Mouse (Mus musculus) frontal cortex, postnatal 14 days (tissue): Measurements from ENCODE around the gene Rgs6.

ENCODE experiments used
- DNase-seq, 2 experiments: peaks; one replicate each; pipeline ENCODE4 v3.0.0; 2022; ENCODE audit warnings: low spot score in 2 of 2

The Rgs6 gene

DNA sequence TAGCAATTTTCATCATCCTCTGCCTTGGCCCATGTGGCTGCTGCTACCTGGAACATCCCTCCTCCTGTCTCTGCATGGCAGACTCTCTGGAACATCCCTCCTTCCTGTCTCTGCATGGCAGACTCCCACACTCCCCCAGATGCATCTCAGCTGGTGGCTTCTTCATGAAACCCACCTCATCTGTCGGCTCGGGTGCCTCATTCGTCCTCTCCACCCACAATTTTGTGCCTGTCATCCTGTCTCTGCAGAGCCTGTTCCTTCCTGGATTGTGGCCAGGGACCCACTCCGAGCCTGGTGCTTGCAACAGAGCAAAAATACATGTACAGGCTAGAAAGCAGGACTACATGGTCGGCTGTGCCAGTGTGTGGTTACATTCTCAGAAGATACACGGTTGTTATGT, 168.7 kb downstream of the Rgs6 start:
- DNase-seq = peak; percentile 53 to 60

DNA sequence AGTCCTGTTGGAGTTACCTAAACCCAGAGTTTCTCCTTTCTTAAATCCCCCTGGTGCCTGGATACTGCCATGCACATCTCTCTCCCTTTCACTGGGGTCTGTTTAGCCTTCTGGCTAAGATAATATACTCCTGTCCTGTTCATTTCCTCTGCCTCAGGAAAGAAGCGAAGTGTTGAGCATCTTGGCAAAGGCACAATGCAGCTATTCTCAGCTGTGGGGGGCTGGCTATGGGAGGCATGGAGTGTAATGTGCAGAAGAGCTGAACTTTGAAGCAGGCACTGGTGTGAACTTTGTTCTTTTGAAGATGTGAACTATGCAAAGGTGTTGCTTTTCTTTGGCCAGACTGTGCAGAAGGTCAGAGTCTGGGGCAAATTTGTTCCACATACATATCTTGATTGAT, 169.3 kb downstream of the Rgs6 start:
- DNase-seq = no peak

DNA sequence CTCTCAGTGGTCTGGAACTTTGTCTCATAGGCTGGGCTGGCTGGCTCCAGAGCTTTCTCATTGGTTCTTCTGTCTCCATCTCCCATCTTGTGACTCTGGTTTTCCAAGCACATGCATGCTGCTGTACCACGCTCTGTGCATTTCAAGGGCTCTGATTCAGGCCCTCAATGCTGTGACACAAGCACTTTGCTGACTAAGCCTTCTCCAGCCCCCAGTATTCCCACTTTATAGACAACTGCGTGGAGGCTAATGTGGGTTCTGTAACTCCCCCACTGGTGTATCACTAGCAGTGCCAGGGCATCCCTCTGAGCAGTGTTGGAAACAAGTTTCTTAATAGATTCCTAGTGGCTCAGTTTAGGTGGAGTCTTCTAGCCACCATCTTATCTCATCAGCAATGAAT, 174.0 kb downstream of the Rgs6 start:
- no peak for DNase-seq

DNA sequence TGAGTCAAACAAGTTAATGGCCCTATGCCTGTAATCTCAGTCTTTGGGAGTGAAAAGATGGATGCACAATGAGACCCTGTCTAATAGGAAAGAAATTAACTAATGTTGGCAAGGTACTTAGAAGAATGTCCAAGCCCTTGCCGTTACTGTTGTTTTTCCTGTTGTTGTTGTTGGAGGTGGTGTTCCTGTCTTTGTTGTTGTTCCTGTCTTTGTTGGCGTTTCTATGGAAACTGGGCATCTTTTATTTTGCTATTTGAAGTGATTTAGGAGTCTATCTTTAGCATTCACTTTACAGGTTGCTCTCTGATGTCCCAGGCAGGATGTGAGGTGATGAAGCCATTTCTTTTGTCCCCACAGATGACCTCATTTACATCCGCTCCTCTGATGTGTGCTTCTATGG, 180.6 kb downstream of the Rgs6 start:
- DNase-seq = no peak

DNA sequence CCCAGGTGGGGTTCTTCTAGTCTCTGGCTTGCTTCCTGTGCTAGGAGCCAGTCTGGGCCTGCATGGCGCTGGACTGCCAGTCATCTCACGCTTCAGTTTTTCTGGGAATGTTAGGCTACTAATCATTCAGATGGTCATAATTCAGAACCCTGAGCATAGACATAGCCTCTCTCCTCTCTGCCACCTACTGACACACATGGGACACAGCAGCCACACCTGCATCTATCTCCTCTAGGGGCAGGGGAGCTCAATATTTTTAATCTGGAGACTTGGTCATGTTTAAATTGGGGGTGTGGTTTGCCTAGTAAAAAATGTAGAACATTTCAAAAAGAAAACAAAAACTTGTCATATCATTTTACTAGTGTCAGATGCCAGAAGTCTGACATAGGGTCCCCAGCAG, 184.1 kb downstream of the Rgs6 start:
- DNase-seq = no peak

DNA sequence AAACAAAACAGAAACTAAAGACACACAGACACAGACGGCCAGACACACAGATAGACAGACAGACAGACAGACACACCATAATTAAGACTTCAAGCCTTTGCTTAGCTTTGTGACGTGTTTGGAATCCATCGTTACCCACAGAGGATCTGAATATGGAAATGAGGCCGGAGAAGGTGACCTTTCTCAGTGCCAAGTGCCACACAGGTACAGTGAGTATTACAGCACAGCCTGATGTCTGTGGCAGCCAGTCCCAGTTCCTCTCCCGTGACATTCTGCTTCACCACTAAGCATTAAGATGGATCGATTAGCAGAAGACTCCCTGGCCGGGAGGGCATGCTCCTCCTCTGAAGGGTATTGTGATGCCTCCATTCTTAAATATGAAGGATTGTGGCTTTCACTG, 186.5 kb downstream of the Rgs6 start:
- DNase-seq = no peak

DNA sequence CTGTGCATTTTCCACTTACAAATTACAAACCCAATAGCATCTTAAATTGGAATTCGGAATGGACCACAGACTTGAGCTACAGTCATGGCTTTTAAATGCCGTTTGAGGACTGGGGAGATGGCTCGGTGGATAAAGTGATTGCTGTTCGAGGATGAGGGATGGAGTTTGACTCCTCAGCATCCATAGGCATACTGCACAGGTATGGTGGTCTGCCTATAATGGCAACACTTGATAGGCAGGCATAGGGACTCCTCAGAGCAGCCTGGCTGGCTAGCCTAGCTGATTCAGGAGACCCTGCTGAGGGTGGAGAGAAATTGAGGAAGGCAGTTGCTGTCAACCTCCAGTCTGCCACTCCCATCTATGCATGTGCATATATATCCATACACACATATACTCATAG, 188.6 kb downstream of the Rgs6 start:
- no peak for DNase-seq

DNA sequence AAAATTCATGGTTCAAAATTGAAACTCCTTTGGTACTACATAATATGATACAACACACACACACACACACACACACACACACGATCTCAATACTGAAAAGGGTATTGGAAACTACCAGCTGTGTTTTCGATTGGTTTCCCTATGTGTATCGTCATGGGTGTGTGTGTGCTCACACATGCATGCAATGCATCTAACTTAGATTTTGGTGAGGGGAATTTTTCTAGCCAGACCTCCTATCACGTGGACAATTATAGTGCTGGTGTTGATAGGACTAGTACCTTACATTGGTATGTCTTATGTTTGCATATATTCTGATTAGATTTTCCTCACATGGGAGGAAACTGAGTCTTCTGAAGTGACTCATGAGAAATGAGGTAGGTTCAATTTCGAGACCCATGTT, 192.8 kb downstream of the Rgs6 start:
- no peak for DNase-seq

DNA sequence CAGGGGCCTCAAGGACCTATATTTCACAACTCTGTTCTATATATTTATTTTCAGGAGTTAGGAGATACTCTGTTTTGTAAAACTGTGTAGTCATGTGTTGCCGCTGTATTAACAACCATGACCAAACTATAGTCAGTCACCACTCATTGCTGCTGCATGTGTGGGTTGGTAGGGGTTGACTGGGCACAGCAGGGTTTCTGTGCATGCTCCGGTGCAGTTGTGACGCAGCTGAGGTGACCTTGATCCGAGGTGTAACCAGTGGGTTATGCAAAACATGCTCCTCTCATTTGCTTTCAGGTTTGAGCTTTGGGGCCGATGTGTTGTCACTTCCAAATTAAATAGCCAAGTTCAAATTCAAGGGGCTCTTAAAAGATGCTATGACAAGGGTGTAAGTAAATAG, 193.3 kb downstream of the Rgs6 start:
- no peak for DNase-seq

DNA sequence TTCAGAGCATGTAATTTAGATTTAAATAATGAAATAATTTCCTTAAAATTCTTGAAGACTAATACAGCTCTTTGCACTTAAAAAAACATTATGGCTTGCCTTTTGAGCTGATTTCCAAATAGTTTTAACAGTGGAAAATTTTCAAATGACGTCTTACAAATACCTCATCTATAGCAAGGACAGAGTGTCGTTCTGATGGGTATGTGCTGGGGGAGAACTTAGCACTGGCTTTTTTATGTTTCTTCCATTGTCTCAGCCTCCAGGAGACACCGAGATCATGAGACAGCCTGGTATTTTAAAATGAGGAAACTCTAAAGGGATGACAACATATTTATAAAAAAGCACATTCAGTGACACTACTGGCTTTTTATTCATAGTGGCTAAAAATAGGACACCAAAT, 204.0 kb downstream of the Rgs6 start:
- DNase-seq = no peak

DNA sequence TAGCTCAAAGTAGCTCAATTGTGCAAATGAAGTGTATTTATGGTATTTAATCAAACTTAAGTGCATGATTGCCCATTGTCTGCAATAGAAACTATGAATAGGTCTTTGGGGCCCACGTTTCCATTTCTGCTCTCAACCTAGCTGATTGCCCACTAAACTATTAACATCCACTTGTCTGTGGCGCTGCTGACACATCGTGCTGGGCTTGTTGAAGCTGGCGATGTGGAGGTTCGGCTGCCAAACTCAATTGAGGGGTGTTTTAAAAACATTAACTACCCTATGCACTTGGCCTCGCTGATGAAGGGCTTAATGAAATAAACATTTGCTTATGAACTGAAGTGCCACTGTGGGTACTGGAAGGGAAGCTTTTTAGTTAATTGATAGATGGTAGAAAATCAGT, 211.8 kb downstream of the Rgs6 start:
- no peak for DNase-seq

DNA sequence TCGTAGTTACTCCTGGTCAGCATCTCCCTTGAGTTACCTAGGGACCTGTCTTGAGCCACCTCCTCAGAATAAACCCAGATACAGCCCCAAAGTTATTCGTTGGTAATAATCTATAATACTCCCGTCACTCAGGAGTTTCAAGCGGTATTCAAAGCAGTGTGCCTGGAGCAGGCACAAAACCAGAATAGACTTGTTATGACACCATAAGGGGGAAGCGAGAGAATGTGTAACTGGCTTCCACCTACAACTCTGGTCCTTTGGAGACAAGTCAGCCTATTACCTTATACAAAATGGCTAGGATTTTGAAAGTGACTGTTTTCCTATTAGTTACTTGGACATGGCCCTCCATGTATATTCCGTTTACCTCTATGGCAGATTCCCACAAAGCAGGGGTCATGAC, 213.6 kb downstream of the Rgs6 start:
- no peak for DNase-seq

DNA sequence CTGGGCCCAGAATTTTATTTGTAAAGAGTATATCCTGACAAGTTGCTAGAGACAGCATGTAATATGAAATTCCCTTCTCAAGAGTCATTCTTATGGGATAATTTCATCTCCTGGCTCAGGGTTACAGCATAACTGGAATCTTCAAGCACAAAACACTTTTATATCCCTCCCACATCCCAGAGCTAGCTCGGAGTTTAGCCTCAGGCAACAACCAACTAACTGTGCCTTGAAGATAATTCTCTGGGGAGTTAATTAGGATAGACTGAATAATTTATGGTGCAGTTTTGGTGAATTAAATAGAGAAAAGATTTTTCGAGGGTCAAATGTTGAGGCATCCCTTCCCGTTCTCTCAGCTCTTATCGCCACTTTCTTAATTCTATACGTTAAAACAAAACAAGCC, 214.6 kb downstream of the Rgs6 start:
- DNase-seq = no peak

DNA sequence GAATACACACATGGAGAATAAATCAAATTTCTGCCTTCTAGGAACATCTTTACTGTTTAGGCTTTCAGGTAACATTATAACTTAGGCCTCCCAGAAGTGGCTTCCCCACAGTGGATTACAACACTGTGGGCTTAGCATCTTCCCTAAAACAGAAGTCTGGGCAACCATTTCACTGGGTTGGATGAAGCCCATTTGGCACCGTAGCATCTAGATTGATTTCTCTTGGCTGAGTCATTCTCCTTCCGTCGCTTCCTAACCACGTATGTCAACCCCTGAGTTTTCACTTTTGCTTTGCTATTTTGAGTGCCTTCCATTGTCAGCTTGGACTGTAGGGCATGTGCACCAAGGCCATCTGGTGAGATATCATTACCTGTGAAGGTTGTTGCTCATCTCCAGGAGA, 217.1 kb downstream of the Rgs6 start:
- no peak for DNase-seq

DNA sequence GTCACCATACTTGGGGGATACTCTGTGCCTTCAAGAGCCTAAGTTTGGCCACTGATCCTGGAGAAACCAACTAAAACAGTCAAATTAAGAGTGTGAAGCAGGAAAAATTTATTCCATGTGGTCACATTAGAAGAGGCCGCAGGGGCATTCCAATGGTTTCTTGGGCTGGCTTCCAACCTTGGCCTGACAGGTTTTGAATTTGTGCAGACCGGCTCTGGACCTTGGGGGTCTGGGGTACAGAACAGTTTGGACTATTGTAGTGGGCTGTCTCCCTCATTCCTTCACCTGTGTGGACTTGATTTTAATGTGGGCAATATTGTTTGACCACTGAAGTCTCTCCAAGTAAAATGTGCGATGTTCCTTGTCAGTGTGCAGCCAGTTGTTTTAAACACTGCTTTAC, 222.5 kb downstream of the Rgs6 start:
- no peak for DNase-seq

DNA sequence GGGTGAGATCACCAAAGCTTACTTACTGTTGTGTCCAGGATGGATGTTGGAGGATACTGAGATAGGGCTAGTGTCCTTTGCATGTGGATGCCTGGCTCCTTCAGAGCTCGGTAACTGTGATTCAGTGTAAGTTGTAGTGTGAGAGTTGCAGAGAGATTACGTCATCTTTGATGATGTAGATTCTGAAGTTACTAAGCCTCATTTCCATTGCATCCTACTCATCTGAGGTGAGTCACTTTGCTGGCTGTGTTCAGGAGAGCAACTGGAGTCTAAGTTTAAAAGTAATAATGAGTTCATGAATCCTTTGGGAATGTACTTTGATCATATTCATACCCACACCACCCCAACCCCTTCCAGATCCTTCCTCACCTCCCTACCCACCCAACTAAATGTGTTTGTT, 227.9 kb downstream of the Rgs6 start:
- no peak for DNase-seq

DNA sequence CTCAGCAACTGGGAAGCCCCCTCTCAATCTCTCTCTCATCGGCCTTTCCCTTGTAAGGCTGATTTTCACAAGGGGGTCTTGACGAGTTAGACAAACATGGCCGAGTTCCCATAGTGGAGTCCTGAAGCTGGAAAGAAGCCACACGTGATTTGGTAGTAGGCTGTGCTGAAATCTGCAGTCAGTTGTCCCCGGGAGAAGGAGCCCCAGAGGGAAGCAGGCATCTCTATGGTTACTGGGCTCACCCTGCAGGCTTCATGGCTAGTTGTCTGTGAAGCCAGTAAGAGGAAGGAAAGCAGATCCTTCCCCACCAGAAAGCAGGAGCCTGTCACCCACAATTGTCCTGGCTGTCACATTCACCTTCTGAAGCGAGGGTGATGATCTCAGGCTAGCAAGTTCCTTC, 231.2 kb downstream of the Rgs6 start:
- DNase-seq = no peak

DNA sequence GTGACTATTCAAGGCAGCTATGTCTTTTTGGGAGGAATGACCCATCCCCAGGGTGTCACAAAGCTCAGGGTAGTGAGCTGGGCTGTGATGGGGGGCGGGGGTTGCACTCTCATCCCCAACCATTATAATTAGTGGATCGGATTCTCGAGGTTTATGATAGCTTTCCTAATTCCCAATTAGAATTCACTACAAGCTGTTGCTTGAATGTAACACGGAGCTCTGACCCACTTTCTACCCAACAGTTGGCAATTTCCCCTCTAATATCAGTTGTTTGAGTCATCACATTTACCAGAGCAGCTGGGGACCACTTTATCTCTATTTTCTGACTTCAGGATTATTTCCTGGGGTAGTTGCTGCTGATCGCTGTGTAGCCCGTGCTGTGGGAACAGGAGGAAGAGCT, 231.9 kb downstream of the Rgs6 start:
- DNase-seq = no peak

DNA sequence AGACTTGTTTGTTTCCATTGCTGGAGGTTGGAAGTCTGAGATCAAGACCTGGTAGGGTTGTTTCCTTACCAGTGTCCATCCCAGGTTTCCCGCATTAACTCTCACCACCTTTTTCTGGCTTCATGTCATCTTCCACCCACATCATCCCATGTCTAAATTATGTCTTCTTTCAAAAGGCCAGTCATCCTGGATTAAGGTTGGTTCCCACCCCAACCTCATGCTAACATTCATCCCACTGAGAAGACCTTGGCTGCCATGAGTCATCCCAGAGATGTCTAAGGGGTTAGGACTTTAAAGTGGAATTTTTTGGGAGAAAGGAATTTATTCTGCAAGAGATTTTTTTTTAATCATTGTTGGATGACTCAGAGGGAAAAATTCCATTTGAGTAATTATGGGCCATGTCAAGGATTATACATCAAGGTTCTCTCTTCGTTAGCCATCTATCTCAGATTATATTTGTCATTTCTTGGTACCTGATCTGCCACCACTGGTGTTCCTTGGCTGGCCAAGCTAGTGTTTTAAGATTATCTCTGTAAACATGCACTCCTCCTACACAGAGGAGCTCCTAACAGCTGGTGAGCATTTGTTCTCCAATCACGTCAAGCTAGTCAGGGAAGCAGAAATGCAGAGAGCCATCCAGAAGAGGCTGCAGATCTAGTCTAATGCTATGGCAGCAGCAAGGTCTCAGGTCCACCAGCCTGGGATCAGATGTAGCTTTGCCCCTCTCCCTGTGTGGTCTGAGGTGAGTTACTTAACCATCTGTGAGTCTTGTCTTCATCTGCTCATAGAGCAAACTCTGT, 234.9 kb downstream of the Rgs6 start:
- no peak for DNase-seq

DNA sequence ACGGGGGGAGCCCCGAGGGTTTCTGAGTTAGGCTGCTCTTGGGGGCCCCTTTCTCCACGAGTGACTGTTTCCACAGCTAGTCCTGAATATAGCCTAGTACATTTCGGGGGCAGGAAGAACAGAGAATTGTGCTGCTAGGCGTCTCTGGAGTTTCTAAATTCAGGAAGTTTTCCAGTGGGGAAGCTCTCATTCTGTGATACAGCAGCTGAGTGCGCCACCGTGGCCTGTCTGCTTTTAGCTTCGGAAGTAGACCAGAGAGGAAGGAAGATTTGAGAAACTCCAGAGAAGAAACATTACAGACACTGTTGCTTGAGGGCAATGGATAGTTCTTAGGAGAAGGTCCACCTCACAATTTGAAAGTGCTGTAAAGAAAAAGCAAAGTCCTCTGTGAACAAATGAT, 242.2 kb downstream of the Rgs6 start:
- DNase-seq = no peak

DNA sequence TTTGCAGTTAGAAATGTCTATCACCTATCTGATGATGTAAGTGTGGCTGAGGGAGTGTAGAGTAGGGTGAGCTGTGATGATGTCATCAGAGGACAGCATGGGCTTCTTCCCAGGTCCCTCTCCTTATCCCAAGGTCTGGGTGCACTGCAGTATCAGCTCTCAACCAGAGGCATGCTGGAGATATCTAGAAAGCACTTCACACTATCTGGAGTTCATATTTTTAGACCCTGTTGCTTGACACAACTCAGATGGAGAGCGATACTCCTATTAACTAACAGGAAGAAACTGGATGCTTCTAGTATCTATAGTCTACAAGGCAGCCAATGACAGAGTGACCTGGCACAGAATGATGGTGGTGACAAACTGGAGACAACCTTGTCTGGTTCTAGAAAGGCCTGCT, 250.5 kb downstream of the Rgs6 start:
- no peak for DNase-seq

DNA sequence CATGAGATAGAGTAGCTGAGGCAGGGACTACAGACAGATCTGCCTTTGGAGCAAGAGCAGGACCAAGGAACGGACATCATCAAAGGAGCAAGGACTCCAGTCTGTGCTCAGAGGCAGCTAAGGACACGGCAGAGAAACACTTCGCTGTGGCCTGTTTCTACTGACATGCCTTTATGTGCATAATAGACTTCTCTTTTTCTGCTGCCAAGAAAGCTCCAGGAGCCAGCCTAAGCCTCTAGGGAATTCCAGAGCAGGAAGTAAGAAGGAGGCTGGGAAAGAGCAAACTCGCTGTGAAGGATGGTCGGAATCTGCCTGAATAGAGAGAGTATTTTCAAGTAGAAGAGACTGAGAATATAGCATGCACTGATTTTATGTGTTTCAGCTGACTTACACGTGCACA, 253.5 kb downstream of the Rgs6 start:
- peak; percentile 16 to 23 for DNase-seq

DNA sequence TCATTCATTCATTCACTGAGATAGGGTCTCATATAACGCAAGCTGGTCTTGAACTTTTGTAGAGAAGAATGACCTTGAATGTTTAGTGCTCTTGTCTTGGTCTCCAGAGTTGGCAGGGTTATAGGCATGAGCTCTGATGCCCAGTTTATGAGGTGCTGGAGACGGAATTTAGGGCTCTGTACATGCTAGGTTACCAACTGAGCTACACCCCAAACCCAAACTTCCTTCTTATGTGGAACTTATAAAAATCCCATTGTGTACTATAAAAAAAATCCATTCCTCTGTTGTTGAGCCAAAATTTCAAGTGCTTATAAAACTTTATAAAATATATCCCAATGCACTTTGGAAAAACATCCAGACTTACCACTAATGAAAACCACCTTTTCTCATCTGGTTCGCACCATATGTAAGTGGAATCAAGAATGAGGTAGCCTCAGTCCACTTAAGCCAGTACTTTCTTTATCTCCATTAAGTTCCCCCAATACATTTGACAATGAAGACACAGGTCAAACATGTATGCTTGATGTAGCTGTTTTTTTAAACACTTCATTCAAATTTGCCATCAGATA, 260.3 kb downstream of the Rgs6 start:
- DNase-seq = no peak

DNA sequence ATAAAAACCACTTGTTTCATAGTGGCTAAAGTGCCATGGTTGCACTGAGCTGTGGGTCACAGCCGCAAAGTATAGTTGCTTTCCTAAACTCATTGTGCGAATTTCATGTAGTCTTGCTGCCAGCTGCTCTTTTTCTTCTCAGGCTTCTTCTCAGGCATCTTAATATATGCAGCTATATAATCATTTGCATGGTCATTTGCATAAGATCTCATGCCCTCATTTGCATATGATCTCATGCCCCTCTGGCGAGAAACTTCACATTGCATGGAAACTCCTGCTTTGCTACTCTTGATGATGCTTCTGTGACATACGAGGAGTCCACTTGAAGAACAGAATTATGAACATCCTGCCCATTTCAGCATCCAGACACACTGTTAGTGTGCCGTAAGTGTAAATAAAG, 266.8 kb downstream of the Rgs6 start:
- no peak for DNase-seq
